Mouse (Mus musculus): Measurements from ENCODE around the gene Mphosph6.

The Mphosph6 gene

GRCm38 (mm10) chr8:117765947-117766346, 35.8 kb downstream of the Mphosph6 start:
- DNase-seq, result no peak

- DNase-seq, result no peak
Measured at GRCm38 (mm10) chr8:117764625-117765024, 37.1 kb downstream of the Mphosph6 start.

DNA sequence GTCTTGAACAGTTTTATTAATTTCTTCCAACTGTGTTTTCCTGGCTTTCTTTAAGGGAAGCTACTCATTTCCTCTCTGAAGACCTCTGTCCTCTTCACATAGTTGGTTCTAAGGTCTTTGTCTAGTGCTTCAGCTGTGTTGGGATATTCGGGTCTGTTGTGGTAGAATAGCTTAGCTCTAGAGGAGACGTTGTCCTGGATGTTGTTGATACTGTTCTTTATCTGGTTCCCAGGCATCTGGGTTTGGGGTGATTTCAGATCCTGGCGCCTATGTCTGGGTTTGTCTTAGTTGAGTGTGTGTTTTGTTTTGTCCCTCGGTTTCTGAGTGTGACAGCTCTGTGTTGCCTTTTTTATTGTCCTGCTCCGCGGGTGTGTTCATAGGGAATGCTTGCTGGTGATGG, 39.0 kb downstream of the Mphosph6 start:
- no peak for DNase-seq

DNA sequence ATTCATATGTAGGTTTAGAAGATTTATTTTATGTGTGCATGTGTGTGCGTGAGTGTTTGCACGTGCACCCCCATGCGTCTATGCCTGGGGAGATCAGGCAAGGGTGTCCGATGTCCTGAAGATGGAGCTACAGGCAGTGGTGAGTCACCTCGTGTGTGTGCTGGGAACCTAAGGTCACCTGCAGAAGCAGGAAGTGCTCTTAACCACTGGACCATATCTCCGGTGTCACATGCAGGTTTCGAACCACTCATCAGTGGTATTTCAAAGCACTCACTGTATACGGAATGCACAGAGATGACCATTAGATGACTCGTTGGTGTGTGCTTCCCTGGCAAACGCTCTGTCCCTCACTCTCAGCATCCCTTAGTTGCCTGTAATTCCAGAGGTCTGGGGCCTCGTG, 43.8 kb downstream of the Mphosph6 start:
- DNase-seq, result no peak

DNA sequence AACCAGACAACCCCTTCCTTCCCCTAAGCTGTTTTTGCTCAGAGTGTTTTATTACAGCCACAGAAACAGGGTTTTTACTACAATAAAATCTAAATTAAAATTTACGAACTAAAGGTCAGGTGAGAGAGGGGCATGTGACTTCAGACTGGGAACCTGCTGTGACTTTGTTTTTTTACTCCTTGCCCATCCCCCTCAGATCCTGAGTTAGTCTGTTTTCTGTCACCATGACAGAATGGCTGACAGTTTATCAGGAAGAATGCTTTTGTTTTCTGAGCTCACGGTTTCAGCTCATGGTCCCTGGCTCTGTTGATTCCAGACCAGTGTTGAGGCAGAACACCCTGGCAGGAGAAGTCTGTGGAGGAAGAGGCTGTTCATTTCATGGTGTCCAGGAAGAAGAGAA, 52.3 kb downstream of the Mphosph6 start:
- DNase-seq, result no peak

DNA sequence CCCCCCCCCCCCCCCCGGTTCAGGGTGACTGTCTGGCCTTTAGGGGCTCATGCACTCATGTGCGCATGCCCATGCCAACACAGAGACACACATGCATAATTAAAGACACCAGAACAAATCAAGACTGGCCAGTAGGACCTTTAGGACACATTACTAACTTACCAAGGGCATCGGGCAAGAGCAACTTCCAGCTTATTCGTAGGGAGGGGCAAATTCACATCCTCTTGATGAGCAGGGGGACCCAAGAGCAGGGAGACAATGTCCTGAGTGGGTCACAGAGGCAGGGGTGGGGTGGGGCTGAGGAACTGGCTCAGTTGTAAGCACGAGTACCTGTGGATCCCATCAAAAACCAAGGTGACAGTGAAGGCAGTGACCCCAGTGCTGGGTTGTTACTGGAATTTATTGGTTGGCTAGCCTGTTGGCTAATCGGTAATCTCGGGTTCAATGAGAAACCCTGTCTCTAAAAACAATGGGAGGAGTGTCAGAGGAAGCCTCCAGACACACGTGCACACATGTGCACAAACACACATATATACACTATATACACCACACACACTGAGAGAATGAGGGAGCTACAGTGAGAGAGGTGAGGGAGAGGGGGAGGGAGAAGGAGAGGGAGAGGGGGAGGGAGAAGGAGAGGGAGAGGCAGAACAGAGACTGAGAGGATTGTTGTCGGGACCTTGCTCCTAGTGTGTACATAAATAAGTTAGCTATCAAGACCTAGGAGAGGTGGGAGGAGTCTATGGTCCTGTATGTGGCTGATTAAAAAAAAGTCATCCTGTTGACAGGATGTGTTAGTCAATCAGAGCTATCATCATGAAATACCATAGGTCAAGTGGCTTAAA, 53.6 kb downstream of the Mphosph6 start:
- DNase-seq, result no peak

DNA sequence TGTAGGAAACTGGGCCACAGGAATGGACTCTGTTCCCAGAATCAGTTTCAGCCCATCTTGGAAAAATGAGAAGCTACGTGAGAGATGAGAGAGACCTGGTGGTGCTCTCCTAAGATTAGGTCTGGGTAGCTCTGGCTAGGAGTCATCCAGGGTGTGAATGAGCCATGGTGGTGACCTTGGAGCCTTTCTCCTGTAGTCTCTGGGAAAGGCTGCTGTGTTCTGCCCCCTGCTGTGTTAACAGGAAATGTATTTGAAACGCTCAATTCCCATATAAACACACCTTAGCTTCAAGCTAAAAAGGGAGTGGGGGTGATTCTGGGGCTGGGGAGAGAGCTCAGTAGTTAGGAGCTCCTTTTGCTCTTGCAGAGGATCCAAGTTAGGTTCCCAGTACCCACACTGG, 54.3 kb downstream of the Mphosph6 start:
- no peak for DNase-seq

GRCm38 (mm10) chr8:117746651-117747050, 55.1 kb downstream of the Mphosph6 start:
- DNase-seq, result no peak

GRCm38 (mm10) chr8:117742431-117743012, 59.2 kb downstream of the Mphosph6 start:
- DNase-seq, result no peak
